Mouse (Mus musculus) limb, embryonic 11.5 days (tissue): ENCODE results near the gene Pde4d. TPM values are rescaled to one million over a fixed set of nuclear protein-coding genes. Genes with fewer than 3 reads are reported as not detected.

Experiments
- ATAC-seq: fragments of 200-750 bp; cut with Nextera tagmentation; 2 replicates; pipeline ENCODE4 v1.8.0; 2017; ENCODE audit warnings: low read depth; ENCODE audit not compliant: insufficient number of reproducible peaks, low FRiP score, low TSS enrichment
- DNase-seq: peaks from one replicate; pipeline ENCODE4 v3.0.0-alpha.2; 2015; ENCODE audit warnings: low spot score
- H3K27ac ChIP-seq: fragments of 300-500 bp; sonication (generic); replicated peaks from 2 replicates; pipeline ENCODE4 v1.5.1; 2014; ENCODE audit warnings: low read depth, mild to moderate bottlenecking, low read length
- H3K27me3 ChIP-seq: fragments of 300-500 bp; sonication (generic); 2 replicates; pipeline ENCODE4 v1.6.1; 2014; ENCODE audit warnings: mild to moderate bottlenecking, low read length, mixed read lengths; ENCODE audit not compliant: control insufficient read depth, insufficient read depth
- H3K36me3 ChIP-seq: fragments of 300-500 bp; sonication (generic); 2 replicates; pipeline ENCODE4 v1.6.1; 2014; ENCODE audit warnings: mild to moderate bottlenecking, low read length, moderate library complexity, mixed read lengths; ENCODE audit not compliant: control insufficient read depth, insufficient read depth
- H3K4me1 ChIP-seq: fragments of 300-500 bp; sonication (generic); 2 replicates; pipeline ENCODE4 v1.6.1; 2014; ENCODE audit warnings: low read length, mixed read lengths; ENCODE audit not compliant: control insufficient read depth, insufficient read depth
- H3K4me2 ChIP-seq: fragments of 300-500 bp; sonication (generic); 2 replicates; pipeline ENCODE4 v1.6.1; 2014; ENCODE audit warnings: low read depth, mild to moderate bottlenecking, moderate library complexity; ENCODE audit not compliant: severe bottlenecking
- H3K4me3 ChIP-seq: fragments of 300-500 bp; sonication (generic); 2 replicates; pipeline ENCODE4 v1.5.1; 2014; ENCODE audit warnings: low read depth, low read length
- H3K9ac ChIP-seq: fragments of 300-500 bp; sonication (generic); 2 replicates; pipeline ENCODE4 v1.6.1; 2014; ENCODE audit warnings: mild to moderate bottlenecking, low read length
- H3K9me3 ChIP-seq: fragments of 300-500 bp; sonication (generic); 2 replicates; pipeline ENCODE4 v1.6.1; 2016; ENCODE audit warnings: low read length; ENCODE audit not compliant: control insufficient read depth
- WGBS: fragments of 180-500 bp; shearing (Covaris S2); extraction: QIAGEN DNeasy Blood & Tissue Kit; methylation state at CpG from one replicate; pipeline ENCODE4 v1.1.7; 2014; 5-methylcytosine and 5-hydroxymethylcytosine counted together
- polyA plus RNA-seq: library from polyadenylated mRNA; unstranded; fragments of >200 nt; fragmentation: Nextera tagmentation; extraction: Ambion mirVana; gene quantifications from 2 replicates; pipeline ENCODE4 v1.2.1, GENCODE M21; 2014

Gene Pde4d
- polyA plus RNA-seq, 1 experiment from 2014 or later: 13.3 TPM

- WGBS: 79% methylated on average over 9 of the region's 9 CpGs
- Histone ChIP-seq H3K27me3 (no peaks in the 10 kb centered on the region), H3K4me1 (no peaks in the 10 kb centered on the region), H3K9me3 (no peaks in the 10 kb centered on the region), H3K4me2 (no peak overlapping the region), H3K4me3 (no peak overlapping the region), H3K27ac (no peak overlapping the region), H3K9ac (no peak overlapping the region), H3K36me3 (no peaks in the 10 kb centered on the region)
- ATAC-seq (no peak), DNase-seq (no peak)
These were observed 1050.6 kb downstream of the Pde4d start for GRCm38 (mm10) chr13:109500336-109500735.

GRCm38 (mm10) chr13:109502796-109503195 is 1053.0 kb downstream of the Pde4d start:
- 79% methylated on average over 7 of the region's 7 CpGs for WGBS
- Histone ChIP-seq H3K9ac (no peak overlapping the region), H3K36me3 (no peaks in the 10 kb centered on the region), H3K4me3 (no peak overlapping the region), H3K4me1 (no peaks in the 10 kb centered on the region), H3K9me3 (no peaks in the 10 kb centered on the region), H3K4me2 (no peak overlapping the region), H3K27ac (no peak overlapping the region), H3K27me3 (no peaks in the 10 kb centered on the region)
- no peak for DNase-seq
- ATAC-seq: no peak

GRCm38 (mm10) chr13:109506754-109507153 is 1057.0 kb downstream of the Pde4d start:
- Histone ChIP-seq H3K27me3 (no peaks in the 10 kb centered on the region), H3K4me2 (no peak overlapping the region), H3K4me1 (no peaks in the 10 kb centered on the region), H3K9ac (no peak overlapping the region), H3K4me3 (no peak overlapping the region), H3K27ac (no peak overlapping the region), H3K9me3 (no peaks in the 10 kb centered on the region), H3K36me3 (no peaks in the 10 kb centered on the region)
- WGBS: 86% methylated on average over 7 of the region's 7 CpGs
- DNase-seq (no peak), ATAC-seq (no peak)

- no peak for DNase-seq
- H3K4me3 ChIP-seq: no peak overlapping the region
- no peaks in the 10 kb centered on the region for H3K27me3 ChIP-seq
- no peaks in the 10 kb centered on the region for H3K9me3 ChIP-seq
- ATAC-seq: no peak
- no peak overlapping the region for H3K4me2 ChIP-seq
- no peak overlapping the region for H3K9ac ChIP-seq
- H3K4me1 ChIP-seq: no peaks in the 10 kb centered on the region
- H3K36me3 ChIP-seq: no peaks in the 10 kb centered on the region
- H3K27ac ChIP-seq: no peak overlapping the region
- 88% methylated on average over 4 of the region's 4 CpGs for WGBS
These were observed 1058.7 kb downstream of the Pde4d start for GRCm38 (mm10) chr13:109508472-109508871.

- Histone ChIP-seq H3K4me1 (no peaks in the 10 kb centered on the region), H3K9me3 (no peaks in the 10 kb centered on the region), H3K4me2 (no peak overlapping the region), H3K36me3 (no peaks in the 10 kb centered on the region), H3K27me3 (no peaks in the 10 kb centered on the region), H3K27ac (no peak overlapping the region), H3K4me3 (no peak overlapping the region), H3K9ac (no peak overlapping the region)
- ATAC-seq (no peak), DNase-seq (no peak)
- WGBS: 90% methylated on average over 1 of the region's 1 CpGs
These were observed 1068.4 kb downstream of the Pde4d start for GRCm38 (mm10) chr13:109518194-109518593.

- H3K4me3 ChIP-seq: no peak overlapping the region
- no peak overlapping the region for H3K4me2 ChIP-seq
- H3K9me3 ChIP-seq: no peaks in the 10 kb centered on the region
- DNase-seq (no peak), ATAC-seq (no peak)
- 46% methylated on average over 3 of the region's 3 CpGs for WGBS
- H3K27ac ChIP-seq: no peak overlapping the region
- H3K9ac ChIP-seq: no peak overlapping the region
- no peaks in the 10 kb centered on the region for H3K4me1 ChIP-seq
- no peaks in the 10 kb centered on the region for H3K27me3 ChIP-seq
- no peaks in the 10 kb centered on the region for H3K36me3 ChIP-seq
These were observed 1069.7 kb downstream of the Pde4d start for GRCm38 (mm10) chr13:109519485-109519884.

- Histone ChIP-seq H3K9me3 (no peaks in the 10 kb centered on the region), H3K27me3 (no peaks in the 10 kb centered on the region), H3K27ac (no peak overlapping the region), H3K9ac (no peak overlapping the region), H3K4me2 (no peak overlapping the region), H3K36me3 (no peaks in the 10 kb centered on the region), H3K4me3 (no peak overlapping the region), H3K4me1 (no peaks in the 10 kb centered on the region)
- DNase-seq (no peak), ATAC-seq (no peak)
- WGBS: 89% methylated on average over 2 of the region's 2 CpGs
These were observed 1070.4 kb downstream of the Pde4d start for GRCm38 (mm10) chr13:109519966-109520646.

- Histone ChIP-seq H3K4me1 (no peaks in the 10 kb centered on the region), H3K9me3 (no peaks in the 10 kb centered on the region), H3K36me3 (no peaks in the 10 kb centered on the region), H3K27me3 (no peaks in the 10 kb centered on the region), H3K27ac (no peak overlapping the region), H3K4me2 (no peak overlapping the region), H3K9ac (no peak overlapping the region), H3K4me3 (no peak overlapping the region)
- 75% methylated on average over 3 of the region's 3 CpGs for WGBS
- ATAC-seq: no peak
- no peak for DNase-seq
These were observed 1084.2 kb downstream of the Pde4d start for GRCm38 (mm10) chr13:109533838-109534523.
